Mouse (Mus musculus) left cerebral cortex, postnatal 36 days (tissue): ENCODE data around the gene Rnf157. TPM values are rescaled to one million over a fixed set of nuclear protein-coding genes. Genes with fewer than 3 reads are reported as not detected.
"Not testable (repeated sequence)": the region's sequence is repeated elsewhere in the genome, so short reads cannot be mapped to it uniquely, and the experiment has no call there.

ENCODE experiments used
- DNase-seq, 2 experiments: peaks; one replicate each; pipeline ENCODE4 v3.0.0; 2021 to 2022; ENCODE audit warnings: low spot score in 2 of 2, mixed read lengths in 1 of 2
- intact Hi-C: fragments of 180-260 bp; cut with DNase I; formaldehyde crosslinking; loops from one replicate; pipeline ENCODE4 v1.15.1; 2025
- total RNA-seq, 2 experiments: library from RNA; stranded (reverse); gene quantifications; 2 replicates each; pipeline ENCODE4 v1.2.3; 2021

Rnf157 gene
- total RNA-seq, 2 experiments from 2014 or later, result 266 to 286 TPM

- intact Hi-C loops, result no loop called here
- DNase-seq, result no peak
These were observed 9.7 kb upstream of the Rnf157 start for GRCm38 (mm10) chr11:116422562-116422961.

GRCm38 (mm10) chr11:116421102-116421501 is 8.3 kb upstream of the Rnf157 start:
- no peak for DNase-seq
- intact Hi-C loops, result no loop called here

GRCm38 (mm10) chr11:116418841-116419462 is 6.1 kb upstream of the Rnf157 start:
- no peak for DNase-seq
- intact Hi-C loops, result no loop called here

- intact Hi-C loops, result no loop called here
- no peak for DNase-seq
These were observed 5.5 kb upstream of the Rnf157 start for GRCm38 (mm10) chr11:116418194-116418840.

- intact Hi-C loops, result no loop called here
- DNase-seq, result no peak
These were observed 4.2 kb upstream of the Rnf157 start for GRCm38 (mm10) chr11:116417054-116417453.

GRCm38 (mm10) chr11:116416196-116416943 is 3.5 kb upstream of the Rnf157 start:
- intact Hi-C loops, result no loop called here
- no peak for DNase-seq

- intact Hi-C loops, result loop anchor here (1.0 kb wide), 1 partner anchor 21 kb away; the partner anchor contains the start of gene Ubald2
- DNase-seq, result no peak
These were observed 795 bp upstream of the Rnf157 start for GRCm38 (mm10) chr11:116413631-116414022.

GRCm38 (mm10) chr11:116412028-116412827 is 604 bp downstream of the Rnf157 start:
- intact Hi-C loops, result no loop called here
- DNase-seq, result no peak

- DNase-seq, result no peak
- intact Hi-C loops, result no loop called here
These were observed 1.2 kb downstream of the Rnf157 start for GRCm38 (mm10) chr11:116411582-116411981.

GRCm38 (mm10) chr11:116410415-116410814 is 2.4 kb downstream of the Rnf157 start:
- DNase-seq, intact Hi-C loops: not testable (repeated sequence)

- intact Hi-C loops, result no loop called here
- no peak for DNase-seq
These were observed 3.8 kb downstream of the Rnf157 start for GRCm38 (mm10) chr11:116409008-116409407.

GRCm38 (mm10) chr11:116406231-116406728 is 6.6 kb downstream of the Rnf157 start:
- intact Hi-C loops, result no loop called here
- DNase-seq, result no peak

- intact Hi-C loops, result no loop called here
- DNase-seq, result no peak
These were observed 7.2 kb downstream of the Rnf157 start for GRCm38 (mm10) chr11:116405601-116406000.

GRCm38 (mm10) chr11:116400560-116400959 is 12.3 kb downstream of the Rnf157 start:
- intact Hi-C loops, result loop anchor here (5.0 kb wide), 1 partner anchor 47 kb away; no protein-coding TSS in a partner anchor
- no peak for DNase-seq

GRCm38 (mm10) chr11:116398348-116398677 is 14.5 kb downstream of the Rnf157 start:
- intact Hi-C loops, result no loop called here
- no peak for DNase-seq

- intact Hi-C loops, result no loop called here
- no peak for DNase-seq
These were observed 15.1 kb downstream of the Rnf157 start for GRCm38 (mm10) chr11:116397517-116398347.

GRCm38 (mm10) chr11:116396934-116397330 is 15.9 kb downstream of the Rnf157 start:
- intact Hi-C loops, result no loop called here
- DNase-seq, result no peak

- intact Hi-C loops, result no loop called here
- DNase-seq, result no peak
These were observed 16.4 kb downstream of the Rnf157 start for GRCm38 (mm10) chr11:116396276-116396933.
